Mouse (Mus musculus): ENCODE data around the gene Chaf1a. TPM values are rescaled to one million over a fixed set of nuclear protein-coding genes. Genes with fewer than 3 reads are reported as not detected.

Chaf1a gene
- polyA plus RNA-seq, 1 experiment from 2014 or later = 26.8 TPM

- Histone ChIP-seq H3K4me1 (peaks cover 37% of the 10 kb centered on the region), H3K4me2 (replicated peaks) (peak within 1 kb of the TSS; percentile 99), H3K27me3 (no peaks in the 10 kb centered on the region), H3K27ac (peak within 1 kb of the TSS; percentile 78), H3K9me3 (replicated peaks) (no peaks in the 10 kb centered on the region), H3K4me3 (peak within 1 kb of the TSS; percentile 84), H3K36me3 (peaks cover 15% of the 10 kb centered on the region), H3K9ac (peak within 1 kb of the TSS; percentile 85)
- ATAC-seq (ENCODE audit: low FRiP score) = peak; percentile 93
- under 1% methylated on average over 59 of the region's 61 CpGs for WGBS
Observed at GRCm38 (mm10) chr17:56078880-56079795, 38.9 kb downstream of the Chaf1a start, which contains the start of gene Hdgfl2. Gene Hdgfl2 (plus strand): TSS chr17:56079634.

GRCm38 (mm10) chr17:56079921-56080320, 39.7 kb downstream of the Chaf1a start:
- H3K9me3 ChIP-seq (replicated peaks) = no peaks in the 10 kb centered on the region
- H3K4me1 ChIP-seq = peaks cover 34% of the 10 kb centered on the region
- peak overlapping the region; percentile 85 for H3K9ac ChIP-seq
- H3K36me3 ChIP-seq = peaks cover 18% of the 10 kb centered on the region
- H3K27ac ChIP-seq = peak overlapping the region; percentile 78
- WGBS = 2% methylated on average over 11 of the region's 11 CpGs
- H3K27me3 ChIP-seq = no peaks in the 10 kb centered on the region
- ATAC-seq (ENCODE audit: low FRiP score) = no peak
- peak overlapping the region; percentile 99 for H3K4me2 ChIP-seq (replicated peaks)
- H3K4me3 ChIP-seq = peak overlapping the region; percentile 84

GRCm38 (mm10) chr17:56080781-56081585, 40.7 kb downstream of the Chaf1a start:
- Histone ChIP-seq H3K36me3 (peaks cover 22% of the 10 kb centered on the region), H3K9ac (peak overlapping the region; percentile 85), H3K27me3 (no peaks in the 10 kb centered on the region), H3K4me1 (peaks cover 27% of the 10 kb centered on the region), H3K27ac (peak overlapping the region; percentile 73), H3K9me3 (replicated peaks) (no peaks in the 10 kb centered on the region), H3K4me2 (replicated peaks) (peak overlapping the region; percentile 99), H3K4me3 (peak overlapping the region; percentile 84)
- WGBS = 8% methylated on average over 8 of the region's 8 CpGs
- ATAC-seq (ENCODE audit: low FRiP score) = peak; percentile 49

GRCm38 (mm10) chr17:56092312-56092711, 52.1 kb downstream of the Chaf1a start:
- 91% methylated on average over 1 of the region's 1 CpGs for WGBS

GRCm38 (mm10) chr17:56092794-56093193, 52.6 kb downstream of the Chaf1a start:
- 95% methylated on average over 1 of the region's 1 CpGs for WGBS
- ATAC-seq (ENCODE audit: low FRiP score) = no peak
- no peak overlapping the region for H3K27ac ChIP-seq
- no peak overlapping the region for H3K9ac ChIP-seq
- H3K9me3 ChIP-seq (replicated peaks) = no peaks in the 10 kb centered on the region
- no peaks in the 10 kb centered on the region for H3K27me3 ChIP-seq
- peaks cover 61% of the 10 kb centered on the region for H3K36me3 ChIP-seq
- no peaks in the 10 kb centered on the region for H3K4me1 ChIP-seq
- no peak overlapping the region for H3K4me2 ChIP-seq (replicated peaks)
- H3K4me3 ChIP-seq = no peak overlapping the region

More at GRCm38 (mm10) chr17:56092312-56092711, 52.1 kb downstream of the Chaf1a start:
- Histone ChIP-seq H3K9ac (no peak overlapping the region), H3K4me1 (no peaks in the 10 kb centered on the region), H3K27me3 (no peaks in the 10 kb centered on the region), H3K36me3 (peaks cover 56% of the 10 kb centered on the region), H3K9me3 (replicated peaks) (no peaks in the 10 kb centered on the region), H3K27ac (no peak overlapping the region), H3K4me3 (no peak overlapping the region), H3K4me2 (replicated peaks) (no peak overlapping the region)
- ATAC-seq (ENCODE audit: low FRiP score) = no peak

GRCm38 (mm10) chr17:56096883-56097282, 56.6 kb downstream of the Chaf1a start:
- H3K9me3 ChIP-seq (replicated peaks) = no peaks in the 10 kb centered on the region
- no peaks in the 10 kb centered on the region for H3K27me3 ChIP-seq
- no peak for ATAC-seq (ENCODE audit: low FRiP score)
- H3K9ac ChIP-seq = no peak overlapping the region
- no peak overlapping the region for H3K27ac ChIP-seq
- H3K36me3 ChIP-seq = peaks cover 82% of the 10 kb centered on the region
- H3K4me3 ChIP-seq = no peak overlapping the region
- 91% methylated on average over 12 of the region's 12 CpGs for WGBS
- H3K4me1 ChIP-seq = no peaks in the 10 kb centered on the region
- no peak overlapping the region for H3K4me2 ChIP-seq (replicated peaks)

GRCm38 (mm10) chr17:56098180-56098579, 57.9 kb downstream of the Chaf1a start:
- 89% methylated on average over 8 of the region's 8 CpGs for whole genome bisulfite sequencing
- Histone ChIP-seq H3K9ac (no peak overlapping the region), H3K27me3 (no peaks in the 10 kb centered on the region), H3K27ac (no peak overlapping the region), H3K9me3 (replicated peaks) (no peaks in the 10 kb centered on the region), H3K4me2 (replicated peaks) (no peak overlapping the region), H3K36me3 (peaks cover 92% of the 10 kb centered on the region), H3K4me1 (no peaks in the 10 kb centered on the region), H3K4me3 (no peak overlapping the region)
- no peak for ATAC-seq (ENCODE audit: low FRiP score)

- H3K36me3 ChIP-seq = peaks cover 93% of the 10 kb centered on the region
- no peak overlapping the region for H3K4me3 ChIP-seq
- no peaks in the 10 kb centered on the region for H3K27me3 ChIP-seq
- ATAC-seq (ENCODE audit: low FRiP score) = no peak
- no peaks in the 10 kb centered on the region for H3K4me1 ChIP-seq
- no peak overlapping the region for H3K4me2 ChIP-seq (replicated peaks)
- no peak overlapping the region for H3K9ac ChIP-seq
- 94% methylated on average over 15 of the region's 15 CpGs for WGBS
- H3K9me3 ChIP-seq (replicated peaks) = no peaks in the 10 kb centered on the region
- H3K27ac ChIP-seq = no peak overlapping the region
Observed at GRCm38 (mm10) chr17:56098711-56099572, 58.7 kb downstream of the Chaf1a start.

GRCm38 (mm10) chr17:56100811-56101210, 60.6 kb downstream of the Chaf1a start:
- H3K4me1 ChIP-seq = no peaks in the 10 kb centered on the region
- H3K27ac ChIP-seq = no peak overlapping the region
- H3K9me3 ChIP-seq (replicated peaks) = no peaks in the 10 kb centered on the region
- ATAC-seq (ENCODE audit: low FRiP score) = no peak
- H3K4me2 ChIP-seq (replicated peaks) = no peak overlapping the region
- 91% methylated on average over 3 of the region's 3 CpGs for WGBS
- H3K9ac ChIP-seq = no peak overlapping the region
- H3K36me3 ChIP-seq = peaks cover 83% of the 10 kb centered on the region
- H3K4me3 ChIP-seq = no peak overlapping the region
- H3K27me3 ChIP-seq = no peaks in the 10 kb centered on the region

GRCm38 (mm10) chr17:56102158-56102557, 61.9 kb downstream of the Chaf1a start:
- Histone ChIP-seq H3K4me3 (no peak overlapping the region), H3K4me2 (replicated peaks) (no peak overlapping the region), H3K4me1 (no peaks in the 10 kb centered on the region), H3K27ac (0 out of 2 replicates have a peak overlapping the region, but pooled peaks have one; percentile 0), H3K9me3 (replicated peaks) (no peaks in the 10 kb centered on the region), H3K36me3 (peaks cover 70% of the 10 kb centered on the region), H3K9ac (no peak overlapping the region), H3K27me3 (no peaks in the 10 kb centered on the region)
- ATAC-seq (ENCODE audit: low FRiP score) = no peak
- 87% methylated on average over 5 of the region's 5 CpGs for WGBS

GRCm38 (mm10) chr17:56102927-56103326, 62.7 kb downstream of the Chaf1a start:
- Histone ChIP-seq H3K9ac (no peak overlapping the region), H3K27me3 (no peaks in the 10 kb centered on the region), H3K36me3 (peaks cover 62% of the 10 kb centered on the region)

More at GRCm38 (mm10) chr17:56102927-56103326, 62.7 kb downstream of the Chaf1a start:
- Histone ChIP-seq H3K4me3 (no peak overlapping the region), H3K4me1 (no peaks in the 10 kb centered on the region), H3K9me3 (replicated peaks) (no peaks in the 10 kb centered on the region), H3K4me2 (replicated peaks) (no peak overlapping the region), H3K27ac (no peak overlapping the region)
- ATAC-seq (ENCODE audit: low FRiP score) = no peak
- 93% methylated on average over 9 of the region's 9 CpGs for WGBS

Data from hindbrain, embryonic 12.5 days (tissue).